Mouse (Mus musculus) 3T3-L1 (cell line): ENCODE measurements around the gene Rpp40.

Experiments used
- DNase-seq: peaks from one replicate; pipeline ENCODE4 v3.0.0-alpha.2; 2015; ENCODE audit warnings: low read depth, low spot score

The Rpp40 gene

DNA sequence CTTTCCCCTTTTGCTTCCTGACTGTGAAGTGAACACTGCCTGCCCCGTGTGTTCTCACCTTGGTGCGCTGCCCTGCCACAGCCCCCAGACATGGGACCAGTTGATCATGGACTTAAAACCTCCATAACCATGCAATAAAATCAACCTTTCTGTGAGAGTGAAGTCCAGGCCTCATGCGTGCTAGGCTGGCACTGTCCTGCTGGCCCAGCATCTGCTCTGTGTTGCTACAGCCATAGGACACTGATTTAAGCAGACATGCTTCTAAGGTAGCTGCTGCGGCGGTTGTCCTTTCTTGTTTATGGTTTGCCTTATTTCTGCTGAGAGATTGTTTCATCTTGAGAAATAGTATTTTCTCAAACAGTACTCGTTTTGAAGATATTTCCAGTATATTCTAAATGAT is 54.6 kb downstream of the Rpp40 start:
- DNase-seq: no peak

DNA sequence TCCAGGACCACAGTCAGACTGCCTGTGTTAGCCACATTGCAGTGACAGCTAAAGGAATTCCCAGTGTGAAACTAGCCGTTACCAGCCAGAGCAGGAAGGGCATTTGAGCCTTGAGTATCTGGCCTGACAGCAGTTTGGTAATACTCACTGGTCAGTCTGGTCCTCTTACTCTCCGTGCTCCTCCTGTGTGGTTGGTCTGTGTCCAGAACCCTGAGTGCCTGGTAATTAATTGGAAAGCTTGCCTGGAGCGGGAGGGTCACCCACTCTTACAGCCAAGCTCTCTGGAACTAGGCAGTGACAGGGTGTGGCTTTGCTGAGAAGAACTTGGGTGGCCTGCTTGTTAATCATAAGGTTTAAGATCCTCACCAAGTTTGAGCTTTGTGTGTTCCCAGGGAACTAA is 57.5 kb downstream of the Rpp40 start:
- no peak for DNase-seq

DNA sequence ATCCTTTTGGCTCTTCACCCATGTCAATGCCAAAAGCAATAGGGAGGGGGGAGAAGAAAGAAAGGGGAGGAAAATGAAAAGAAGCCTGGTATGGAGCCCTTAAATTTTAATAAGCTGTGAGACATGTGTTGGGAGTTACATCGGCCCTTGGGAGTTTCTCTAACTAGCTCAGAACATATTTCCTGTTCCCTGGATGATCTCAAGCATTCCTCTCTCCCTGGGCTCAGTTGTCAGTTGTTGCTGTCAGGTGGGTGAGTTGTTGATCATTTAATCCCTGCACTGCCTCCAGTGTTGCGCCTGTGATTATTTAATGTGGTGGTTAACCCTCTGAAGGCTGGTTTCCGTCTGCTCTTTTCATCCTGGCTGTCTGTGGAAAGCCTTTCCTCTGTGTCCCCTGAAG is 60.9 kb downstream of the Rpp40 start:
- DNase-seq: no peak
